Mouse (Mus musculus) small intestine, adult 2 months (tissue): ENCODE data around the gene Mrps27. TPM values are rescaled to one million over a fixed set of nuclear protein-coding genes. Genes with fewer than 3 reads are reported as not detected.

Source experiments
- H3K27ac ChIP-seq: fragments of 200-500 bp; 2 replicates; pipeline ENCODE4 v1.5.1; 2012; ENCODE audit warnings: low read depth, low read length, control low read depth, inconsistent platforms; ENCODE audit not compliant: insufficient read depth
- H3K27me3 ChIP-seq: fragments of 200-500 bp; 2 replicates; pipeline ENCODE4 v1.6.1; 2012; ENCODE audit warnings: mild to moderate bottlenecking, moderate library complexity, low read length, inconsistent platforms; ENCODE audit not compliant: control insufficient read depth, insufficient read depth
- H3K36me3 ChIP-seq: fragments of 200-500 bp; 2 replicates; pipeline ENCODE4 v1.6.1; 2012; ENCODE audit warnings: mild to moderate bottlenecking, low read length, control low read depth, inconsistent platforms; ENCODE audit not compliant: control insufficient read depth, insufficient read depth
- H3K4me1 ChIP-seq: fragments of 200-500 bp; 2 replicates; pipeline ENCODE4 v1.6.1; 2012; ENCODE audit warnings: low read length, inconsistent platforms, mixed read lengths; ENCODE audit not compliant: control insufficient read depth, insufficient read depth, insufficient read length
- H3K4me3 ChIP-seq: fragments of 200-500 bp; 2 replicates; pipeline ENCODE4 v1.5.1; 2012; ENCODE audit warnings: low read depth, mild to moderate bottlenecking, control low read depth, inconsistent platforms, low read length, moderate library complexity
- CTCF ChIP-seq: fragments of 200-500 bp; IDR thresholded peaks from 2 replicates; pipeline ENCODE4 v1.5.1; 2012; ENCODE audit warnings: low read depth, mild to moderate bottlenecking, control low read depth, inconsistent platforms, low read length, moderate library complexity, mixed read lengths; ENCODE audit not compliant: insufficient replicate concordance, insufficient read length; ENCODE audit errors: extremely low read depth
- POLR2A ChIP-seq: fragments of 200-500 bp; IDR thresholded peaks from 2 replicates; pipeline ENCODE4 v1.6.1; 2012; ENCODE audit warnings: low read depth, mild to moderate bottlenecking, control low read depth, inconsistent platforms, low read length, moderate library complexity
- WGBS: fragments of 180-500 bp; shearing (Covaris S2); methylation state at CpG from one replicate; pipeline ENCODE4 v1.1.7; 2018; 5-methylcytosine and 5-hydroxymethylcytosine counted together
- polyA plus RNA-seq: library from polyadenylated mRNA; depleted of rRNA; stranded (reverse); fragments of >200 nt; gene quantifications from 2 replicates; pipeline ENCODE4 v1.2.3, GENCODE M21; 2012

The Mrps27 gene
- polyA plus RNA-seq, 1 experiment: 7.8 TPM

- Histone ChIP-seq H3K27me3 (no peaks in the 10 kb centered on the region), H3K27ac (no peak overlapping the region), H3K4me3 (no peak overlapping the region), H3K4me1 (no peaks in the 10 kb centered on the region), H3K36me3 (no peaks in the 10 kb centered on the region)
- TF ChIP-seq CTCF: no peak
- TF ChIP-seq POLR2A: no peak
- 86% methylated on average over 2 of the region's 2 CpGs for WGBS
These were observed 95.6 kb downstream of the Mrps27 start for GRCm38 (mm10) chr13:99440228-99440627.

GRCm38 (mm10) chr13:99441700-99442433 is 97.3 kb downstream of the Mrps27 start:
- Histone ChIP-seq H3K27ac (no peak overlapping the region), H3K27me3 (no peaks in the 10 kb centered on the region), H3K4me3 (no peak overlapping the region), H3K4me1 (no peaks in the 10 kb centered on the region), H3K36me3 (no peaks in the 10 kb centered on the region)
- 74% methylated on average over 18 of the region's 18 CpGs for WGBS
- TF ChIP-seq POLR2A (no peak), CTCF (no peak)

GRCm38 (mm10) chr13:99442434-99443249 is 98.1 kb downstream of the Mrps27 start:
- no peak overlapping the region for H3K27ac ChIP-seq
- WGBS: 84% methylated on average over 12 of the region's 12 CpGs
- no peaks in the 10 kb centered on the region for H3K36me3 ChIP-seq
- H3K4me3 ChIP-seq: no peak overlapping the region
- no peaks in the 10 kb centered on the region for H3K27me3 ChIP-seq
- TF ChIP-seq POLR2A (no peak), CTCF (no peak)
- H3K4me1 ChIP-seq: no peaks in the 10 kb centered on the region

- H3K27me3 ChIP-seq: no peaks in the 10 kb centered on the region
- TF ChIP-seq POLR2A (no peak), CTCF (no peak)
- WGBS: 78% methylated on average over 7 of the region's 7 CpGs
- no peaks in the 10 kb centered on the region for H3K4me1 ChIP-seq
- H3K4me3 ChIP-seq: no peak overlapping the region
- H3K36me3 ChIP-seq: no peaks in the 10 kb centered on the region
- H3K27ac ChIP-seq: no peak overlapping the region
These were observed 99.0 kb downstream of the Mrps27 start for GRCm38 (mm10) chr13:99443484-99444175.

GRCm38 (mm10) chr13:99444431-99444871 is 99.9 kb downstream of the Mrps27 start:
- no peaks in the 10 kb centered on the region for H3K4me1 ChIP-seq
- H3K4me3 ChIP-seq: no peak overlapping the region
- TF ChIP-seq CTCF (no peak), POLR2A (no peak)
- no peak overlapping the region for H3K27ac ChIP-seq
- H3K36me3 ChIP-seq: no peaks in the 10 kb centered on the region
- 35% methylated on average over 10 of the region's 10 CpGs for WGBS
- H3K27me3 ChIP-seq: no peaks in the 10 kb centered on the region

GRCm38 (mm10) chr13:99444880-99445279 is 100.3 kb downstream of the Mrps27 start:
- WGBS: 8% methylated on average over 6 of the region's 6 CpGs
- TF ChIP-seq CTCF (no peak), POLR2A (no peak)
- Histone ChIP-seq H3K4me3 (no peak overlapping the region), H3K27ac (no peak overlapping the region), H3K27me3 (no peaks in the 10 kb centered on the region), H3K4me1 (no peaks in the 10 kb centered on the region), H3K36me3 (no peaks in the 10 kb centered on the region)
